In genomic region chr10:25403813-25404701, GRCm38 (mm10) we compare ENCODE assay signal across 19 mouse cellular contexts. TPM values are rescaled to one million over a fixed set of nuclear protein-coding genes. Genes with fewer than 3 reads are reported as not detected.
A peak's percentile ranks its signal among the peaks of the same experiment; 100 is the strongest.
DNase-seq lines count a peak whose midpoint lies in the region; ATAC-seq lines count a peak whose summit lies in the region.
"Had no signal": no experiment of that assay in that cellular context is flagged by ENCODE, and none has a peak within 500 bp of the region (broad histone marks: within the 10 kb centered on the region; RNA-seq: fewer than 3 reads in every experiment).

No protein-coding gene starts in this region.

- no peaks in the 10 kb centered on the region for H3K27me3 ChIP-seq in embryonic facial prominence, embryonic 15.5 days
- H3K27me3 ChIP-seq in embryonic facial prominence, embryonic 10.5 days (replicated peaks; ENCODE audit: low read depth, poor library complexity, severe bottlenecking) = no peaks in the 10 kb centered on the region
- H3K27me3 ChIP-seq in intestine, embryonic 16.5 days (replicated peaks; ENCODE audit: control insufficient read depth, insufficient read depth, low read length) = no peaks in the 10 kb centered on the region
- H3K27me3 ChIP-seq: heart, embryonic 12.5 days; intestine, embryonic 15.5 days; liver, embryonic 13.5 days had no signal

- H3K4me1 ChIP-seq in embryonic facial prominence, embryonic 15.5 days = peaks cover 24% of the 10 kb centered on the region
- H3K4me1 ChIP-seq in embryonic facial prominence, embryonic 10.5 days = peaks cover 29% of the 10 kb centered on the region
- peaks cover 5% of the 10 kb centered on the region; the same call in 1 of the 2 replicates for H3K4me1 ChIP-seq in intestine, embryonic 16.5 days (ENCODE audit: control insufficient read depth, insufficient read depth, low read length)
- H3K4me1 ChIP-seq: intestine, embryonic 15.5 days had no signal

- 0 out of 2 replicates have a peak overlapping the region, but pooled peaks have one; percentile 30 for H3K27ac ChIP-seq in embryonic facial prominence, embryonic 15.5 days (replicated peaks)
- no peak overlapping the region; the same call in 1 of the 2 replicates for H3K27ac ChIP-seq in embryonic facial prominence, embryonic 10.5 days (replicated peaks)
- H3K27ac ChIP-seq in intestine, embryonic 16.5 days (ENCODE audit: low read length) = no peak overlapping the region
- H3K27ac ChIP-seq: intestine, embryonic 15.5 days; liver, embryonic 13.5 days had no signal

- no peak overlapping the region for H3K4me2 ChIP-seq in embryonic facial prominence, embryonic 15.5 days (replicated peaks)
- H3K4me2 ChIP-seq in intestine, embryonic 16.5 days (ENCODE audit: low read depth, low read length) = no peak overlapping the region
- H3K4me2 ChIP-seq: heart, embryonic 12.5 days; intestine, embryonic 15.5 days; liver, embryonic 13.5 days; midbrain, embryonic 11.5 days had no signal

- H3K9me3 ChIP-seq in embryonic facial prominence, embryonic 15.5 days (replicated peaks) = no peaks in the 10 kb centered on the region
- H3K9me3 ChIP-seq in embryonic facial prominence, embryonic 10.5 days = no peaks in the 10 kb centered on the region
- H3K9me3 ChIP-seq in intestine, embryonic 16.5 days (ENCODE audit: control insufficient read depth, low read length) = no peaks in the 10 kb centered on the region
- H3K9me3 ChIP-seq: heart, embryonic 12.5 days; intestine, embryonic 15.5 days; liver, embryonic 13.5 days had no signal

- H3K4me3 ChIP-seq in embryonic facial prominence, embryonic 15.5 days (replicated peaks) = no peak overlapping the region
- no peak overlapping the region for H3K4me3 ChIP-seq in embryonic facial prominence, embryonic 10.5 days
- no peak overlapping the region for H3K4me3 ChIP-seq in intestine, embryonic 16.5 days (ENCODE audit: low read length)
- H3K4me3 ChIP-seq: erythroblast, embryonic 14.5 days; heart, embryonic 12.5 days; intestine, embryonic 15.5 days; liver, embryonic 13.5 days had no signal

- H3K36me3 ChIP-seq in embryonic facial prominence, embryonic 15.5 days = no peaks in the 10 kb centered on the region
- H3K36me3 ChIP-seq in embryonic facial prominence, embryonic 10.5 days (replicated peaks) = no peaks in the 10 kb centered on the region
- no peaks in the 10 kb centered on the region for H3K36me3 ChIP-seq in intestine, embryonic 16.5 days (ENCODE audit: control insufficient read depth, insufficient read depth, low read length)
- H3K36me3 ChIP-seq: heart, embryonic 12.5 days; intestine, embryonic 15.5 days; liver, embryonic 13.5 days had no signal

- no peak overlapping the region for H3K9ac ChIP-seq in embryonic facial prominence, embryonic 15.5 days
- no peak overlapping the region for H3K9ac ChIP-seq in intestine, embryonic 16.5 days (ENCODE audit: low read depth, low read length)
- H3K9ac ChIP-seq: heart, embryonic 12.5 days; intestine, embryonic 15.5 days; liver, embryonic 13.5 days had no signal

- no peak for ATAC-seq in embryonic facial prominence, embryonic 15.5 days (ENCODE audit: insufficient number of reproducible peaks, low FRiP score, low TSS enrichment, low read depth)
- ATAC-seq in CD4-positive, CD25-positive, alpha-beta regulatory T cell, adult 4 months = peak; percentile 46
- ATAC-seq in neutrophil, adult 5-6 weeks (ENCODE audit: extremely low read depth, insufficient number of reproducible peaks, low FRiP score, poor library complexity, severe bottlenecking) = peak; percentile 31
- no peak for ATAC-seq in intestine, embryonic 16.5 days
- ATAC-seq: forebrain, embryonic 16.5 days; intestine, embryonic 15.5 days had no signal

- DNase-seq in embryonic facial prominence, embryonic 10.5 days (ENCODE audit: low spot score) = no peak
- DNase-seq in induced T-regulatory cell, adult 2 months (ENCODE audit: low read depth) = peak; percentile 13
- no peak for DNase-seq in frontal cortex, postnatal 10 days (ENCODE audit: low spot score in 2 of 2)
- no peak for DNase-seq in kidney, adult 18-20 months
- DNase-seq: adrenal gland, adult 2 months; cerebellum, adult 8-10 months; gastrocnemius, postnatal 14 days; heart, postnatal 4 days; kidney, postnatal 10 days; liver, embryonic 13.5 days had no signal

- 51% methylated on average over 15 of the region's 15 CpGs for WGBS in embryonic facial prominence, embryonic 15.5 days
- 80% methylated on average over 15 of the region's 15 CpGs for WGBS in embryonic facial prominence, embryonic 10.5 days
- WGBS in intestine, embryonic 16.5 days = 68% methylated on average over 15 of the region's 15 CpGs

RNA-seq across cellular contexts. Expression of gene Epb41l2, which starts 44.5 kb away (rescaled TPM):
- 78.9 and 79.8 TPM in 2 replicates for polyA plus RNA-seq in embryonic facial prominence, embryonic 15.5 days (2015; fragmentation: Nextera tagmentation; extraction: Ambion mirVana)
- 47.3 and 52.9 TPM in 2 replicates for polyA plus RNA-seq in embryonic facial prominence, embryonic 10.5 days (2016; fragmentation: Nextera tagmentation; extraction: Ambion mirVana)
- polyA plus RNA-seq in CD4-positive, CD25-positive, alpha-beta regulatory T cell, adult 4 months (2017; shearing (Covaris generic)) = 10 to 100 TPM; 19.1 to 20.1 TPM
- total RNA-seq in neutrophil, adult 5-6 weeks (2017) = 112 and 120 TPM in 2 replicates
- polyA plus RNA-seq in intestine, embryonic 16.5 days (2015; fragmentation: Nextera tagmentation; extraction: Ambion mirVana) = 34.6 and 34.7 TPM in 2 replicates

Comparison
In these comparisons a context has a peak if more than half of its experiments do, and no peak if none do; other contexts are left out.
1. ATAC-seq: peak in CD4-positive, CD25-positive, alpha-beta regulatory T cell, adult 4 months (single experiment) and neutrophil, adult 5-6 weeks (single experiment); none in embryonic facial prominence, embryonic 15.5 days (single experiment) and intestine, embryonic 16.5 days (single experiment).